Mouse (Mus musculus) hindbrain, embryonic 11.5 days (tissue): ENCODE measurements at regions not wholly inside any gene's neighbourhood (a gene's known extent, or its start where the extent isn't known, plus 50 kb on each side); places are given as distances from the start of the nearest gene placed in this dataset.

Experiments used
- ATAC-seq: fragments of 200-750 bp; cut with Nextera tagmentation; 2 replicates; pipeline ENCODE4 v1.8.0; 2017; ENCODE audit warnings: mild to moderate bottlenecking, moderate TSS enrichment, moderate library complexity; ENCODE audit not compliant: low FRiP score
- DNase-seq: peaks from one replicate; pipeline ENCODE4 v3.0.0-alpha.2; 2015; ENCODE audit warnings: low spot score
- H3K27ac ChIP-seq: fragments of 300-500 bp; sonication (generic); 2 replicates; pipeline ENCODE4 v1.5.1; 2014; ENCODE audit warnings: mild to moderate bottlenecking, low read depth, low read length
- H3K27me3 ChIP-seq: fragments of 300-500 bp; sonication (generic); 2 replicates; pipeline ENCODE4 v1.6.1; 2014; ENCODE audit warnings: mild to moderate bottlenecking, low read length, moderate library complexity, mixed read lengths; ENCODE audit not compliant: control insufficient read depth, insufficient read depth
- H3K36me3 ChIP-seq: fragments of 300-500 bp; sonication (generic); 2 replicates; pipeline ENCODE4 v1.6.1; 2014; ENCODE audit warnings: mild to moderate bottlenecking, low read length, moderate library complexity, mixed read lengths; ENCODE audit not compliant: control insufficient read depth, insufficient read depth
- H3K4me1 ChIP-seq: fragments of 300-500 bp; sonication (generic); replicated peaks from 2 replicates; pipeline ENCODE4 v1.6.1; 2014; ENCODE audit warnings: low read length, mixed read lengths; ENCODE audit not compliant: control insufficient read depth, insufficient read depth
- H3K4me2 ChIP-seq: fragments of 300-500 bp; sonication (generic); replicated peaks from 2 replicates; pipeline ENCODE4 v1.6.1; 2014; ENCODE audit warnings: mild to moderate bottlenecking, low read depth, low read length
- H3K4me3 ChIP-seq: fragments of 300-500 bp; sonication (generic); 2 replicates; pipeline ENCODE4 v1.5.1; 2014; ENCODE audit warnings: low read depth, low read length
- H3K9ac ChIP-seq: fragments of 300-500 bp; sonication (generic); 2 replicates; pipeline ENCODE4 v1.6.1; 2014; ENCODE audit warnings: low read depth, low read length
- H3K9me3 ChIP-seq: fragments of 300-500 bp; sonication (generic); 2 replicates; pipeline ENCODE4 v1.6.1; 2016; ENCODE audit warnings: low read length; ENCODE audit not compliant: control insufficient read depth
- WGBS: fragments of 180-500 bp; shearing (Covaris S2); extraction: QIAGEN DNeasy Blood & Tissue Kit; methylation state at CpG from one replicate; pipeline ENCODE4 v1.1.7; 2014; 5-methylcytosine and 5-hydroxymethylcytosine counted together

DNA sequence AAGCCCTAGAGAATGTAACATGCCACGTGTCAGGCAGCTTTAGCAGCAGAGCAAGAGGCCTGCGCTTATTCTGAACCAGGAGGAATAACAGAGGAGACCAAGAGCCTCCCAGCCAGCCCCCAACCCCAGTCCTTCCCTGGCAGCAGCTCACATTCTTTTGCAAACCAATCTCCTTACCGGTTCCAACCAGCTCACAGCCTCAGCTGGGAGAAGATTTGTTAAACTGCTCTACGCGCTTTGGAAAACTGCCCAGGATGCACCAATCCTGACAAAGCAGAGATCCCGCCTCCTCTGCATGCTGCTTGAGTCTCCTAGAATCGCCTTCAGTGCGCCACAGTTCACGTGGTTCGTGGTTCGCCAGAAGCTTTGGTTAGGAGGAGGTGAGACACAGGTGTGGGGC is 51.8 kb downstream of the Gm9376 start:
- no peak overlapping the region for H3K4me2 ChIP-seq
- no peaks in the 10 kb centered on the region for H3K9me3 ChIP-seq
- peaks cover 3% of the 10 kb centered on the region; the same call in 1 of the 2 replicates for H3K4me1 ChIP-seq
- H3K27me3 ChIP-seq, result peaks cover 19% of the 10 kb centered on the region
- no peak for DNase-seq
- H3K27ac ChIP-seq, result no peak overlapping the region
- H3K36me3 ChIP-seq, result no peaks in the 10 kb centered on the region
- ATAC-seq, result no peak
- 51% methylated on average over 11 of the region's 11 CpGs for WGBS
- no peak overlapping the region for H3K4me3 ChIP-seq
- H3K9ac ChIP-seq, result no peak overlapping the region

- H3K4me3 ChIP-seq, result no peak overlapping the region
- DNase-seq, result no peak
- H3K4me1 ChIP-seq, result peaks cover 3% of the 10 kb centered on the region; the same call in 1 of the 2 replicates
- no peak overlapping the region for H3K4me2 ChIP-seq
- H3K36me3 ChIP-seq, result no peaks in the 10 kb centered on the region
- peaks cover 21% of the 10 kb centered on the region for H3K27me3 ChIP-seq
- 85% methylated on average over 4 of the region's 4 CpGs for WGBS
- no peak for ATAC-seq
- H3K27ac ChIP-seq, result no peak overlapping the region
- H3K9me3 ChIP-seq, result no peaks in the 10 kb centered on the region
- H3K9ac ChIP-seq, result no peak overlapping the region
These were observed 53.3 kb downstream of the Gm9376 start for GRCm38 (mm10) chr14:118320101-118320500.

DNA sequence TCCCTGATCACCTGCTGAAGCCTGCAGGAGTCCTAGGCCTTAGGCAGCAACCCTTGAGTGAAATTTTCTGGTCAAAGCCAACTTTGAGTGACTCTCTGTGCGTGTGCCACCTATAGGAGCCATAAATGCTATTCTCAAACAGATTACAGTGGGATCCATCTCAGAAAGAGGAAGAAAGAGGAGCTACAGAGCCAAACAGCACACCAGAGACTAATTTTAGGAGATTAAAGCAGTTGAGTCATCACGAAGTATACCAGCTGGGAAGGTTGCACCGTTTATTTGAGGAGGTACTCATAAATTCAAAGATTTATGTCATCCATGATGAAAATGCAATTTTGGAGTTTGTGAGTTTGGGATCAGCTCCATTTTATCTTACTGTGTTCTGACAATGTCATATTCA is 54.3 kb downstream of the Gm9376 start:
- Histone ChIP-seq H3K36me3 (no peaks in the 10 kb centered on the region), H3K4me1 (peaks cover 3% of the 10 kb centered on the region; the same call in 1 of the 2 replicates), H3K4me3 (no peak overlapping the region), H3K9me3 (no peaks in the 10 kb centered on the region), H3K27me3 (peaks cover 21% of the 10 kb centered on the region), H3K27ac (no peak overlapping the region), H3K9ac (no peak overlapping the region), H3K4me2 (no peak overlapping the region)
- DNase-seq (no peak), ATAC-seq (no peak)
- WGBS, result 87% methylated on average over 3 of the region's 3 CpGs

DNA sequence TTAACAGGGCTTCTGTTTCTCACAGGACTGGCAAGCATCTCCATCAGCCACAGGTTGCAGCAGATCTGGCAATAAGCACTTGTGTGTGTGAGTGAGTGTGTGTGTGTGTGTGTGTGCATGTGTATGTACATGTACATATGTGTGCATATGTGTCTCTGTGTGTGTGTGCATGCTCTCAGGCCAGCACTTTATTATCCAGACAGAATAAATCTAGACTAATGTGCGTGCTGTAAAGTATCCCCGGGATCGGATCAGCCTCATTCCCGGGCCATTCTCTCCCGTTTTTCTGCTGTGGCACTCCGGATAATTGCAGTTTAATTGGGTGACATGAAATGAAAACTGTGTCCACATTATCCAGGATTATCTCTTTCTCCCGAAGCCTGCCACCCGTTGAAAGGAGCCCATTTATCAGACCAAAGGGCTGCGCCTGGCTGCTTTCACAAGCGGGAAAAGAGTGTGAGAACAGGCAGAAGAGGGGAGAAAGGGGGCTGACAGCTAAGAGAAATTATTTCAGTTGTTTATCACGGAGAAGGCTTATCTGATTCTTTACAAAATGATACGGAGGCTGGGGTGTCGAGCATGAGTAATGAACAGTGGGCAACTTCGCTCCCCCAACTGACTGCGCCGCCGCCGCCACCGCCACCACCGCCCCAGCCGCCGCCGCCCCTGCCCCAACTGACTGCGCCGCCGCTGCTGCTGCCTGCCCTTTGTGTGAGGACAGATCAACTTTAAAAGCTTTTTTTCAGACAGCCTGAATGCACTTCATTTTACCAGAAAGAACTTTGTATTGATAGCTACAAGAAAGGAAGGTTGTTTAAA is 55.5 kb downstream of the Gm9376 start:
- H3K4me3 ChIP-seq, result peak overlapping the region; percentile 6
- WGBS, result 7% methylated on average over 26 of the region's 26 CpGs
- no peak overlapping the region; the same call in 1 of the 2 replicates for H3K9ac ChIP-seq
- H3K4me1 ChIP-seq, result peaks cover 3% of the 10 kb centered on the region; the same call in 1 of the 2 replicates
- DNase-seq, result peak; percentile 65
- H3K4me2 ChIP-seq, result peak overlapping the region; percentile 43
- H3K36me3 ChIP-seq, result no peaks in the 10 kb centered on the region
- H3K9me3 ChIP-seq, result no peaks in the 10 kb centered on the region
- no peak overlapping the region for H3K27ac ChIP-seq
- ATAC-seq, result peak; percentile 85
- H3K27me3 ChIP-seq, result peaks cover 21% of the 10 kb centered on the region

DNA sequence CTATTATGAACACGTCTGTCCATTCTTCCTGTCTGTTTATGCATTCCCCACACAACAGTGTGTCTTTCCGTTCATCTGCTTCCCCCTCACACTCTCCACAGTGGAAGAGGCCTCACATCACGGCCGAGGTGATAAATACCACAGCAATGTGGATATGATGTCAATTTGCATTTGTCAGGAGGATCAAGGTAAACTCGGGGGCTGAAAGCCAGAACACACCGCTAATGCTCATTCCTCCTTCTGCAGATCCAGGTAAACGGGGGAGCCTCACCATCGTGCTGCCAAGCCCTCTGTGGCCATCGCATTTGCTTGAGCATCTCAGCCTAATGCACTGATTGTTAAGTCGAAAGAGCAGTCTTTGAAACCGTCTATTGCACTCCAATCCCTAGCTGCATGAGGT is 56.1 kb downstream of the Gm9376 start:
- H3K4me3 ChIP-seq, result peak overlapping the region; percentile 6; the same call in 1 of the 2 replicates
- H3K27me3 ChIP-seq, result peaks cover 21% of the 10 kb centered on the region
- H3K4me2 ChIP-seq, result peak overlapping the region; percentile 43
- H3K9me3 ChIP-seq, result no peaks in the 10 kb centered on the region
- WGBS, result 8% methylated on average over 11 of the region's 11 CpGs
- no peaks in the 10 kb centered on the region for H3K36me3 ChIP-seq
- peak; percentile 54 for DNase-seq
- no peak overlapping the region for H3K27ac ChIP-seq
- no peak overlapping the region; the same call in 1 of the 2 replicates for H3K9ac ChIP-seq
- ATAC-seq, result peak; percentile 74
- H3K4me1 ChIP-seq, result peaks cover 3% of the 10 kb centered on the region; the same call in 1 of the 2 replicates

- H3K36me3 ChIP-seq, result no peaks in the 10 kb centered on the region
- H3K9me3 ChIP-seq, result no peaks in the 10 kb centered on the region
- WGBS, result 92% methylated on average over 3 of the region's 3 CpGs
- no peaks in the 10 kb centered on the region for H3K27me3 ChIP-seq
- H3K4me3 ChIP-seq, result no peak overlapping the region
- H3K4me2 ChIP-seq, result no peak overlapping the region
- ATAC-seq (no peak), DNase-seq (no peak)
- no peak overlapping the region for H3K9ac ChIP-seq
- no peak overlapping the region for H3K27ac ChIP-seq
- no peaks in the 10 kb centered on the region for H3K4me1 ChIP-seq
These were observed 71.3 kb downstream of the Gm9376 start for GRCm38 (mm10) chr14:118338071-118338470.

DNA sequence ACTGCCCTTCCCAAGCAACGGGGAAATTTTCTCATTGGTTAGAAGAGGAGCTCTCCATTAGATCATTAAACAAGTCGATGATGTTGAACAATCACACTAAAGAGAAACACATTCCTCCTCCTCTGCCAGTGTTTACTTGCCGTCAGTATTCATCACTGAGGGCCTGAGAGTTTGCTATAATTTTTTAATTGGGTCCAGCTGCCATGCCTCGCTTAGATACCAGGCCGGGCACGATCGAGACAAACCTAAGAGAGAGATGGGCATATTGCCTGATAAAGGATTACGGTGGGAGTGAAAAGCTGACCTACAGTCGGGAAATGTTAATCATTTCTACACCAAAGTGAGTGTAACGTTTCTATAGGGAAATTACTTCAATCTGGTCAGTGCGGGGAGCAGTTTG is 96.2 kb downstream of the Gm9376 start:
- Histone ChIP-seq H3K36me3 (no peaks in the 10 kb centered on the region), H3K9me3 (no peaks in the 10 kb centered on the region), H3K27ac (no peak overlapping the region), H3K9ac (no peak overlapping the region), H3K27me3 (peaks cover 2% of the 10 kb centered on the region; the same call in 1 of the 2 replicates), H3K4me2 (no peak overlapping the region), H3K4me3 (no peak overlapping the region), H3K4me1 (no peaks in the 10 kb centered on the region; the same call in 1 of the 2 replicates)
- 69% methylated on average over 11 of the region's 11 CpGs for WGBS
- ATAC-seq (no peak), DNase-seq (no peak)

- H3K9me3 ChIP-seq, result no peaks in the 10 kb centered on the region
- H3K4me1 ChIP-seq, result no peaks in the 10 kb centered on the region; the same call in 1 of the 2 replicates
- no peak for ATAC-seq
- no peak for DNase-seq
- H3K27ac ChIP-seq, result no peak overlapping the region
- H3K36me3 ChIP-seq, result no peaks in the 10 kb centered on the region
- H3K4me3 ChIP-seq, result no peak overlapping the region
- 72% methylated on average over 21 of the region's 21 CpGs for WGBS
- H3K4me2 ChIP-seq, result no peak overlapping the region
- H3K9ac ChIP-seq, result no peak overlapping the region
- peaks cover 2% of the 10 kb centered on the region; the same call in 1 of the 2 replicates for H3K27me3 ChIP-seq
These were observed 96.6 kb downstream of the Gm9376 start for GRCm38 (mm10) chr14:118363391-118363821.

GRCm38 (mm10) chr14:118366522-118366921 is 99.8 kb downstream of the Gm9376 start:
- Histone ChIP-seq H3K36me3 (no peaks in the 10 kb centered on the region), H3K4me1 (peaks cover 4% of the 10 kb centered on the region; the same call in 1 of the 2 replicates), H3K4me2 (no peak overlapping the region), H3K27ac (no peak overlapping the region), H3K9ac (no peak overlapping the region), H3K27me3 (peaks cover 2% of the 10 kb centered on the region; the same call in 1 of the 2 replicates), H3K9me3 (no peaks in the 10 kb centered on the region), H3K4me3 (no peak overlapping the region)
- DNase-seq, result no peak
- no peak for ATAC-seq
- WGBS, result 60% methylated on average over 4 of the region's 4 CpGs
